Mouse (Mus musculus) limb, embryonic 11.5 days (tissue): ENCODE results near the gene Sugct. TPM values are rescaled to one million over a fixed set of nuclear protein-coding genes. Genes with fewer than 3 reads are reported as not detected.

ENCODE experiments used
- ATAC-seq: fragments of 200-750 bp; cut with Nextera tagmentation; 2 replicates; pipeline ENCODE4 v1.8.0; 2017; ENCODE audit warnings: low read depth; ENCODE audit not compliant: insufficient number of reproducible peaks, low FRiP score, low TSS enrichment
- DNase-seq: peaks from one replicate; pipeline ENCODE4 v3.0.0-alpha.2; 2015; ENCODE audit warnings: low spot score
- H3K27ac ChIP-seq: fragments of 300-500 bp; sonication (generic); replicated peaks from 2 replicates; pipeline ENCODE4 v1.5.1; 2014; ENCODE audit warnings: low read depth, mild to moderate bottlenecking, low read length
- H3K27me3 ChIP-seq: fragments of 300-500 bp; sonication (generic); 2 replicates; pipeline ENCODE4 v1.6.1; 2014; ENCODE audit warnings: mild to moderate bottlenecking, low read length, mixed read lengths; ENCODE audit not compliant: control insufficient read depth, insufficient read depth
- H3K36me3 ChIP-seq: fragments of 300-500 bp; sonication (generic); 2 replicates; pipeline ENCODE4 v1.6.1; 2014; ENCODE audit warnings: mild to moderate bottlenecking, low read length, moderate library complexity, mixed read lengths; ENCODE audit not compliant: control insufficient read depth, insufficient read depth
- H3K4me1 ChIP-seq: fragments of 300-500 bp; sonication (generic); 2 replicates; pipeline ENCODE4 v1.6.1; 2014; ENCODE audit warnings: low read length, mixed read lengths; ENCODE audit not compliant: control insufficient read depth, insufficient read depth
- H3K4me2 ChIP-seq: fragments of 300-500 bp; sonication (generic); 2 replicates; pipeline ENCODE4 v1.6.1; 2014; ENCODE audit warnings: low read depth, mild to moderate bottlenecking, moderate library complexity; ENCODE audit not compliant: severe bottlenecking
- H3K4me3 ChIP-seq: fragments of 300-500 bp; sonication (generic); 2 replicates; pipeline ENCODE4 v1.5.1; 2014; ENCODE audit warnings: low read depth, low read length
- H3K9ac ChIP-seq: fragments of 300-500 bp; sonication (generic); 2 replicates; pipeline ENCODE4 v1.6.1; 2014; ENCODE audit warnings: mild to moderate bottlenecking, low read length
- H3K9me3 ChIP-seq: fragments of 300-500 bp; sonication (generic); 2 replicates; pipeline ENCODE4 v1.6.1; 2016; ENCODE audit warnings: low read length; ENCODE audit not compliant: control insufficient read depth
- WGBS: fragments of 180-500 bp; shearing (Covaris S2); extraction: QIAGEN DNeasy Blood & Tissue Kit; methylation state at CpG from one replicate; pipeline ENCODE4 v1.1.7; 2014; 5-methylcytosine and 5-hydroxymethylcytosine counted together
- polyA plus RNA-seq: library from polyadenylated mRNA; unstranded; fragments of >200 nt; fragmentation: Nextera tagmentation; extraction: Ambion mirVana; gene quantifications from 2 replicates; pipeline ENCODE4 v1.2.1, GENCODE M21; 2014

Gene Sugct
- polyA plus RNA-seq, 1 experiment from 2014 or later: 3.9 TPM

- H3K27ac ChIP-seq: no peak overlapping the region
- DNase-seq: no peak
- H3K36me3 ChIP-seq: no peaks in the 10 kb centered on the region
- H3K4me1 ChIP-seq: no peaks in the 10 kb centered on the region
- no peak for ATAC-seq
- H3K4me3 ChIP-seq: no peak overlapping the region
- no peaks in the 10 kb centered on the region for H3K27me3 ChIP-seq
- H3K4me2 ChIP-seq: no peak overlapping the region
- H3K9me3 ChIP-seq: no peaks in the 10 kb centered on the region
- H3K9ac ChIP-seq: no peak overlapping the region
- WGBS: 87% methylated on average over 5 of the region's 5 CpGs
Observed at GRCm38 (mm10) chr13:16968995-16969394, 726.4 kb downstream of the Sugct start.

GRCm38 (mm10) chr13:16964823-16965475 is 730.4 kb downstream of the Sugct start:
- no peak for ATAC-seq
- Histone ChIP-seq H3K27me3 (no peaks in the 10 kb centered on the region), H3K9me3 (no peaks in the 10 kb centered on the region), H3K4me2 (no peak overlapping the region), H3K4me3 (no peak overlapping the region), H3K36me3 (no peaks in the 10 kb centered on the region), H3K27ac (no peak overlapping the region), H3K4me1 (no peaks in the 10 kb centered on the region), H3K9ac (no peak overlapping the region)
- no peak for DNase-seq
- WGBS: 72% methylated on average over 4 of the region's 4 CpGs

DNA sequence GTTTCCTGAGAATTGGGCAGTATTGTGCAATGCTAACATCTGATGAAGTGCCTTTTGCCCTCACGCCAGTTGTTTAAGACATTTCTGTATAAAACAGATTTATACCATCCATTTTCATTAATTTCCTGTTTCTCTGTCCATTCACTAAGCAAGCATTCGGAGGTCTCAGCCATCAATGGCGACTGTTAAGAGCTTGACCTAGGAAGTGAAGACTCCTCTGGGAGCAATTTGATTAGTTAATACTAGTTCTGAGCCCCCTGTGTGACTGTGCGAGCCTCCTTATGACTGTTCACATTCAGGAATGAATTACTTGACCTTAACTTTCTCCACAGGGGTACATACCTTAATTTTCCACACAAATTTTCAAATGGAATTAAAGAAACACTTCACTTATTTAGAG is 743.3 kb downstream of the Sugct start:
- ATAC-seq (no peak), DNase-seq (no peak)
- Histone ChIP-seq H3K9ac (no peak overlapping the region), H3K27me3 (no peaks in the 10 kb centered on the region), H3K36me3 (no peaks in the 10 kb centered on the region), H3K4me3 (no peak overlapping the region), H3K4me1 (no peaks in the 10 kb centered on the region), H3K4me2 (no peak overlapping the region), H3K27ac (no peak overlapping the region), H3K9me3 (no peaks in the 10 kb centered on the region)
- 46% methylated on average over 4 of the region's 4 CpGs for WGBS

GRCm38 (mm10) chr13:16939466-16939811 is 755.9 kb downstream of the Sugct start:
- H3K27ac ChIP-seq: no peak overlapping the region
- ATAC-seq (no peak), DNase-seq (no peak)
- H3K36me3 ChIP-seq: no peaks in the 10 kb centered on the region
- H3K9me3 ChIP-seq: no peaks in the 10 kb centered on the region
- 93% methylated on average over 5 of the region's 5 CpGs for WGBS
- no peak overlapping the region for H3K9ac ChIP-seq
- no peaks in the 10 kb centered on the region for H3K27me3 ChIP-seq
- H3K4me1 ChIP-seq: no peaks in the 10 kb centered on the region
- H3K4me3 ChIP-seq: no peak overlapping the region
- no peak overlapping the region for H3K4me2 ChIP-seq

GRCm38 (mm10) chr13:16938552-16939465 is 756.5 kb downstream of the Sugct start:
- ATAC-seq (no peak), DNase-seq (no peak)
- no peaks in the 10 kb centered on the region for H3K27me3 ChIP-seq
- H3K27ac ChIP-seq: no peak overlapping the region
- no peak overlapping the region for H3K4me2 ChIP-seq
- no peak overlapping the region for H3K4me3 ChIP-seq
- 93% methylated on average over 12 of the region's 12 CpGs for WGBS
- H3K36me3 ChIP-seq: no peaks in the 10 kb centered on the region
- no peaks in the 10 kb centered on the region for H3K4me1 ChIP-seq
- no peaks in the 10 kb centered on the region for H3K9me3 ChIP-seq
- no peak overlapping the region for H3K9ac ChIP-seq

- WGBS: 85% methylated on average over 11 of the region's 11 CpGs
- DNase-seq: no peak
Observed at GRCm38 (mm10) chr13:16937422-16938202, 757.7 kb downstream of the Sugct start.

DNA sequence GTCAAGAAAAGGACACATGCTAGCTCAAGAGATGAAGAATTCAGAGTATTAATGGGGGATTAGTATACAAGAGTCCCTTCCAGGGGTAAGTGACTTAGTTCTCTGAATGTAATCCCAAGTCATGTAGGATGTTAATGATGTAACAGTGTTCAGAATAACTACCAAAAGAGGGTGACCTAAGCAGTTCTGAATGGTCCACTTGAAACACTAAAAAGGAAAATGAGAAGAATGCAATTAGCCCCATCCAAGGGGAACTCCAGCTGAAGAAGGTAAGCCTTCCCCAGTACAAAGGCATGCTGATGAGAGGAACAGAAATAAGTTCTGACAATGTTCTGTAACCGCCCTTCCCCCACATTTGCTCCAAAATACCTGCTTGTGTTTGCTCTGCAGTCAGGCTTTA is 760.3 kb downstream of the Sugct start:
- no peak overlapping the region for H3K4me2 ChIP-seq
- ATAC-seq (no peak), DNase-seq (no peak)
- H3K9me3 ChIP-seq: no peaks in the 10 kb centered on the region
- no peaks in the 10 kb centered on the region for H3K4me1 ChIP-seq
- no peak overlapping the region for H3K4me3 ChIP-seq
- no peak overlapping the region for H3K27ac ChIP-seq
- no peaks in the 10 kb centered on the region for H3K36me3 ChIP-seq
- H3K27me3 ChIP-seq: no peaks in the 10 kb centered on the region
- WGBS: 80% methylated on average over 1 of the region's 1 CpGs
- H3K9ac ChIP-seq: no peak overlapping the region

More at GRCm38 (mm10) chr13:16937422-16938202, 757.7 kb downstream of the Sugct start:
- H3K36me3 ChIP-seq: no peaks in the 10 kb centered on the region
- no peaks in the 10 kb centered on the region for H3K27me3 ChIP-seq
- no peak overlapping the region for H3K27ac ChIP-seq
- no peak overlapping the region for H3K4me3 ChIP-seq
- ATAC-seq: no peak
- H3K4me2 ChIP-seq: no peak overlapping the region
- H3K9me3 ChIP-seq: no peaks in the 10 kb centered on the region
- H3K9ac ChIP-seq: no peak overlapping the region
- H3K4me1 ChIP-seq: no peaks in the 10 kb centered on the region

DNA sequence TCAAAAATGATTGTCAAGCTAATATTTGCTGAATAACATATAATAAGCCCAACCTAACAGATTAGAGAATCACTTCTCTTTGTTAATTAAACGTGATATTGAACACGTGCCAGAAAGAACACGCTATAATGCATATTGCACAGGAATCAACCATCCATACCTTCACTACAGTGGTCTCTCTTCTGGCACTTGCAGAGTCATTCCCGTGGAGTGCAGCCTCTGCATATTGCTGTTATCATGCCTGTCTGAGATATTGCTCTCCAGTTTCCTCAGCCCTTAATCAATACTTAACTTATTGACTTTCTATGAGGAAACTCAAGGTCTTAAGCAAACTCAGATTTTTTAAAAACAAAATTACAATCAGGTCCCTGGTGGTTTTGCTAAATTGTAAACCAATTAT is 761.8 kb downstream of the Sugct start:
- Histone ChIP-seq H3K27me3 (no peaks in the 10 kb centered on the region), H3K4me3 (no peak overlapping the region), H3K27ac (no peak overlapping the region), H3K9ac (no peak overlapping the region), H3K4me2 (no peak overlapping the region), H3K36me3 (no peaks in the 10 kb centered on the region), H3K9me3 (no peaks in the 10 kb centered on the region), H3K4me1 (no peaks in the 10 kb centered on the region)
- WGBS: 89% methylated on average over 4 of the region's 4 CpGs
- ATAC-seq: no peak
- DNase-seq: no peak
